Mouse (Mus musculus) heart, adult 9 months (tissue): ENCODE measurements at regions not wholly inside any gene's neighbourhood (a gene's known extent, or its start where the extent isn't known, plus 50 kb on each side); places are given as distances from the start of the nearest gene placed in this dataset.
"Not testable (repeated sequence)": the region's sequence is repeated elsewhere in the genome, so short reads cannot be mapped to it uniquely, and the experiment has no call there.

Source experiments
- DNase-seq, 2 experiments: peaks; one replicate each; pipeline ENCODE4 v3.0.0; 2022; ENCODE audit warnings: low spot score in 2 of 2

DNA sequence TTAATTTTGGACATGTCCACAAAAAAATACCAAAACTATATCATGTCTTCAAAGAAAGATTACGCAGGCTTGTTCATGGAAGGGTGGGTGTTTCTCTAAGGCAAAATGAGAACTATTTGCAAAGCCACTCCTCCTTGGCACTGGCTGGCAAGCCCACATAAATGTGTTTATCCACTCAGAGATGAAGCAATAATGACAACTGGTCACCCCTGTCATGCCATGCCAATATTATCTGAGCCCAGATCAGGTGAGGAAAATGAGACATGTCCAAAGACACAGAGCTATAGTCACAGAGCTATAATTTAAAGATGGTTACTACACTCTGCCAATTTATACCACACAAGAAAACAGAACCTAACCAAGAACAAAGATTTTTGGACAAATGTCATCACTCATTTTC lies 227.0 kb upstream of the Zfp703 start:
- DNase-seq: no peak

DNA sequence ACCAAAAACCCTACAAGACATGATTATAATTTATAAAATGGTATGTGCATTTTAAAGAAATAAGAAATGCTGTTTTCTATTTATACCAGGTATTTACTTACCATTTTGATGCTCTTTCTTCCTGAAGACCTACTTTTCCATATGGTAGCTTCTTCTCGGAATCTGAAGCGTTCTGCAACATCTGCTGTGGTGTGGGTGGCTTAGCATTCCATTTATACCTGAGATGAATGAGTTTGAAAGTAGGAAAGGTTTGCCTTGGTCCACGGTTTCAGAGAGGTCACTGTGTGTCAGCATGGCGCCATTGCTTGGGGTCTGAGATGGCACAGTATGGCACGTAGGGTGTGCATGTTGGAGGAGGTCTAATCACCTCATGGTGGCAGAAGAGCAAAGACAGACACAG lies 225.5 kb upstream of the Zfp703 start:
- DNase-seq: no peak

DNA sequence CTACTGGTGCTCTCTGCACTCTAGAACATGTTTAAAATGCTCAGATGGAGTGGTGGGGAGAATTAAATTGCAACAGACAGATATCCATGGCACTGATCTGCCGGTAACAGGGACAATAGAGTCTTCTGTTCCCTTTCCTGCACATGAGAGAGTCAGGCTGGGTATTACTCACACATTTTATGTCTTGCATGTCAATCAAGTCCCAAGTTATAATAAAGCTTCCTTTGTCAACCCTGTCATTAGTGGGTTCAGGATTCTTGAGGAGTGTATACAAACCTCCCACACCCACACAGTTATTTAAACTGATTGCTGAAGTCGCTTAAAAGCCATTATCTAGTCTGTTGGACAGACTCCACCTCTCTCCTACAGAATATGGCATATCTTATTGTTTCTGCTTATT lies 220.7 kb upstream of the Zfp703 start:
- DNase-seq: no peak

DNA sequence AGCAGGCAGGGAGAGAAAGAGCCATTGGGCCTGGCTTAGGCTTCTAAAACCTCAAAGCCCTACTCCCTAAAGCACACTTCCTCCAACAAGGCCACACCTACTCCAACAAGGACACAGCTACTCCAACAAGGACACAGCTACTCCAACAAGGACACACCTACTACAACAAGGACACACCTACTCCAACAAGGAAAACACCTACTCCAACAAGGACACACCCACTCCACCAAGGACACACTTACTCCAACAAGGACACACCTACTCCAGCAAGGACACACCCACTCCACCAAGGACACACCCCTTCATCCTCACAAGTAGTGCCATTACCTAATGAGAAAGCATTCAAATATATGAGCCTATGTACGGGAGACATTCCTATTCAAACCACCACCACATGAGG lies 216.4 kb upstream of the Zfp703 start:
- no peak for DNase-seq

DNA sequence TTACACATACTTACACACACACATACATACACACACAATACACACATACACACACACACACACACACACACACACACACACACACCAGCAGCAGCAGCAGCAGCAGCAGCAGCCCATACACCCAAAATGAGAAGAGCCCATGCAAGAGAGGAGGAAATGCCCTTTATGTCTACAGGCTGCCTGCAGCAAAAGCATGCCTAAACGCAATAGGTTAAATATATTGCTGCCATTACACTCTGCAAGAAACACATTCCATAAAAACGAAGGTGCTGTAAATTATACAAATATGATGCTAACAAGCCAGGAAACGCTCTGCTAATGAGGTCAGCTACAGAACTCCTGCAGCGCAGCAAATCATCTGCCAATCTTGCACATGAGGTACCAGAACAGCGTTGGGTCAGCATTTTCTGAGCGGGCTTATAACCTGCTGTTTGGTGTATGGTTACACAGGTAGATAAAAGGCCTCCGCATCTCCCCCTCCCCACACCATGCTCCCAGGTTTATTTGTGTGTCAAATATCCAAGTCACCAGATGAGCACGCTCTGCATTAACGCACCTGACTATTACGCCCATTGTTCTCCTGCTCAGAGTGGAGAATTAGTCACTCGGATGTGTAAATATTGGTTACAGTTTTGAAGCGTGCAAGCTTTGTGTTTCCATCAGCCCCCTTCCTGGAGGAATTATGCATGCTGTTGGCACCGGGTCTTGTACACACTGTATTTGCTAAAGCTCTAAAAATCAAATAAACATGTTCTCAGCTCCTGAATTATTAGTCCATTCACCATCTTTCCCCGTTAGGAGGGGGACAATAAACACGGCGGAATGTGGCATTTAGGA lies 214.0 kb upstream of the Zfp703 start:
- DNase-seq: no peak

DNA sequence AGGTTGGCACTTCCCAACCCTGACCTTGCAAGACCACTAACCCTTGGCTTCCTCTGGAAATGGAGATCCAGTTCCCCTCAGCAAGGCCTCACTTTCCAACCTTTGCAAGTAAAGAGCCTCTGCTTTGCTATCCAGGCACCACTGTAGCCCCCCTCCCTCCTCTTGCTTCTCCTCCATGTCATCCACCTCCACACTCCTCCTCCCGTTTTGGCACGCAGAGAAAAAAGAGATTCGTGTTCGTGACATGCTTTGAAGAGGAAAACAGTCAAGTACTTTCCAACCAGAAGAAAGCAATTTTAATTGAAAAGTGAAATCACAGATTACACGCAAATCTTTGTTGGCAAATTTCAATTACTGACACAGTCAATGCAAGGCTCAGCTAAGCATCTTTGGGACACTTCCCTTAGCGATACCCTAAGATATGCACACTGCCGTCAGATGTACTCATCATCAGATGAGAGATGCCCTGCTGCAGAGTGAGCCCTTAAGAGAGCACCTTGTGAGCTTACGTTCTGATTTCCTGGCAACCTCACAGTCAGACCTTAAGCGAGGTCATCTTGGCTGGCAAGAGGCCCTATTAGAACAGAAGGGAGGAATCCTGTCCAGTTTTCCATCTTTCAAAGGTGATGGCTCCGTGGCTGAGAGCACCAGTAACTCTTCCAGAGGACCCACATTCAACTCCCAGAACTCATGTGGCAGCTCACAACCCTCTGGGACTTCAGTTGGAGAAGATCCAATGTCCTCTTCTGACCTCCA lies 208.5 kb upstream of the Zfp703 start:
- no peak for DNase-seq

DNA sequence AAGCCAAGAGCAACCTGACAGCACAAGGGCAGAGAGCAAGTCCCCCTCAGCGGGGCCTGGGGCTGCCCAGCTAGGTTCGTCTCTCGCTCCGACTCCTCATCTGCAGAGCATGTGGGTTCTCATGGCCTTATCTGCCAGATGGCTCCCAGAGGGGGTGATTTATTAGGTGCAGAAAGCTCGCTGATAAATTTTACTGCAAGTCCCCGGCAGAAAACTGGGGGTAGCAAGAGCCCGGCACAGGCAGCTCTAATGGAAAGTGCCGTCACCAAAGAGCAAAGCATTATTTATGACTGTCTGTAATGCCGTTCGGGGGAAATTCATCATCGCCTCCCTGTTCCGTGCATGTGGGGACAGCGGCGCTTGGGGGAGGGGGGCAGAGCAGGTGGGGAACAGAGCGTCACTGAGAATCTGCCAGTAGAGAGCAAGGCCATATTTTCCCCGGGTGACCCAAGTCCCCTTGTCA lies 206.7 kb upstream of the Zfp703 start:
- peak; percentile 26 to 32 for DNase-seq

DNA sequence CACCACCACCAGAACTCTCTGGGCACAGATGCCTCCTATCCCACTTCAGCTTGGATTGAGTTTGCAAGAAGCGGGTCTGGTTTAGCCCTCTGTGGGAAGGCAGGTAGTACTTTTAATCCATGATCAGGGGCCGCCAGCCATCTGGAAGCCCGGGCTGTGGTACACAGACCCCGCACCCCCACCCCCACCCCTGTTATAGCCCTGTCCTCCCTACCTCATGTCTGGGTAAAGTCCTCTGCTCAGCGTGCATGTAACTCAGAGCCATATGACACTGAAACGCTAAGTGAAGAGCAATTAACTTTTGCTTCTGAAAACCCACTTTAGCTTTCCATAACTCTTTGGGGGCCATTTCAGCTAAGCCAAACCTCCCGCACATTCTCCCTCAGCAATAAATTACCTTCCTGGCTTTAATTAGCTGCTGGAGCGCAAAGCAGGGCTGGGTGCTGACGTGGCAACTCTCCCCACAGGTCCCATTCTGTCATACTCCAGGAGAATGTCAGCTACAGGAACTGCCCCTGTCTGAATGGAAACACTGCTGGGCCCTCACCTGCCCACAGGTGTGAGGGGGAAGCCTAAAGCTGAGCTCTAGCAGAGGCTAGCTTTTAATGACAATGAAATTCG lies 198.1 kb upstream of the Zfp703 start:
- DNase-seq: no peak

DNA sequence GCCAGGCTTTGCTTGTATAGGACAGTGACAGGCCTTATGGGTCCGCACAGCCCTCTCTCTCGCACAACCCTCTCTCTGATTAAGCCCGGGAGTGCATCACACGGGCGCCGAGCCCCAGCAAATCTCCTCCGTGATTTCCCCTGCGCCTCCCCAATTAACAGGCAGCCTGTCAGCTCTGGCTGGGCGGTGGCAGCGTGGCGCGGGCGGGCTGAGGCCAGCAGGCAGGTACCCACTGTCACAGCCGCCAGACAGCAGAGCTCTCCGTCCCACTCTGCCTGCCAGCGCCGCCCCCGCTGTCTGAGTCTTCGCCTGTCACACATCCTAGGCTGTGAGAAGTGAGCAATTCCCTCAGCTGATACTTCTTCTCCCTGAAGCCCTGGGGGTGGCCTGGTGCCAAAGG lies 196.6 kb upstream of the Zfp703 start:
- no peak for DNase-seq

DNA sequence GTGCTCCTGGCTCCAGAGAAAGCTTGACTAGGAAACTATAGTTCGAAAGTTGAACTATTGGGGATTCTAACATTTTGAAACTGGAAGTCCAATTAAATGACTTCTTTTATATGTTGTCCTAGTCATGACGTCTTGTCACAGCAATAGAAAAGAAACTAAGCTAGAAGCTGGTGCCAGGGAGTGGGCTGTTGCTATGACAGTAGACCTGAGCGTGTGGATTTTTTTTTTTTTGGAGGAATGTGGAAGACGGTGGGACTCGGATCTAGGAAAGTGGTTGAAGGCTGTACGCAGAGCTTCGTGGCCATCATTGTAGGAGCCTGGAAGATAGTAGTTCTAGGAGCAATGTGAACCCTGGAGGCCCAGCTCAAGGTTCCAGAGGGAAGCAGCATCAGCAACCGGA lies 194.2 kb upstream of the Zfp703 start:
- not testable (repeated sequence) for DNase-seq

DNA sequence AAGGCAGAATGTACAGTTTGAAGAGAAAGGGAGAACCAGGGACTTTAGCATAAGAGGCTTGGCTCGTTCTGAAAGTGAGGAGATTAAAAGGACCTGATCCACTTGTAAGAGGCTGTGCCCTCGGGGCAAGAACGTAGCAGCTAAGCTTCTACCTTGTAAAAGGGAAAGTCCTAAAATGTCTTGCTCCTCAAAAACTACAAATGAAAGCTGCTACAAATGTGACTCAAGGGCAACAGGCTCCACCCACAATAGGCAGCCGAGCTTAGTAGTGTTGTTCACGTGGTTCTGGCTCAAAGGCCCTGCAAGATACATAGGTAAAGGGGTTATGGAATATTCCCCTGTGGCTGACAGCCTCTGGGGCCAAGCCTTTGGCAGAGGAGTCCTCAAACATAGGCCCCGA lies 192.7 kb upstream of the Zfp703 start:
- no peak for DNase-seq

DNA sequence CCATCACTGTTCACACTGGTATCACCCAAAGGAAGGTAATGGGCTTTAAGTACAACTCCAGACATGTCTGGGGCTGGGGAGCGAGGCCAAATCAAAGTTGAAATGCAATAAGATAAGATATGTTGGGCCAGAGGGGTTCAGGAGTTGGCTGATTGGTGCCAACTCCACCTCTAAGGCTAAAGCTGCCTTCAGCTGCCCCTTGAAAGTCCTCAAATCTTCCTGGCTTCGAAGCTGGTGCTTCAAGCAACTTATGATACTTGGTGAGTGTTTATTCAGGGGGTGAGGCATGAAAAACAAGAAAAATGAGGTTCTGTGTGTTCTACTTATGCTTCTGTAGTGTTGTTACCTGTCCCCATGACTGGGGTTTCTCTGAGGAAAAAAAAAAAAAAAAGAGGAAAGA lies 185.3 kb upstream of the Zfp703 start:
- DNase-seq: no peak

DNA sequence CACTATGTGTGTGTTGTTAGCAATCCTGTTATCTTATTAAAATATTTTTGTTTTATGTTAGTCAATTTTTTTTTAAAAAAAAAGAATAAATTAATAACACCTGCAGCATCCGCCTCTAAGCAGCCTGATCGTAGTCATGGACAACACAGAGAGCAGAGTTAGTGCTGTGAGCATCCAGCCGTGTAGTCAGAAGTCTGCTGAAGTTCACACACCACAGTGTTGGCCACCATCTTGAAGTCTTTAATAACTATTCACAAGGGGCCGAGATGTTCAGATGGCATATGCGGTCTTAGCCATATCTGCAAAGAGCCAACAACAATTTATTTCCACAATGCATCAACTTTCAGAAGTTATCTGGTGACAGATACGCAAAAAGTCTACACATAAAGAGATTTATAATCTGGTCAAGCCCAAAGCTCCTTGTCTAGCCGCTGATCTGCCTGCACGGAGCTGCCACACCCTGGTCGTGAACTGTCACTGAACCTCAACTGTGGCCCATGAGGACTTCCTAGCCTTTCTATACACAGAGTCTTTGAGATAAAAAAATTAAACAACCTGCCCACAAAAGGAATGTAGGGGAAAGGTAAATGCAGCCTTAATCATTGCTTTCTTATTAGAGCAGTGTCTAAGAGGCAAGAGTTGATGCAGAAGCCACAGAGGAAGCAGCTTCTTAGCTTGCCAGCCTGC lies 183.4 kb upstream of the Zfp703 start:
- no peak for DNase-seq

DNA sequence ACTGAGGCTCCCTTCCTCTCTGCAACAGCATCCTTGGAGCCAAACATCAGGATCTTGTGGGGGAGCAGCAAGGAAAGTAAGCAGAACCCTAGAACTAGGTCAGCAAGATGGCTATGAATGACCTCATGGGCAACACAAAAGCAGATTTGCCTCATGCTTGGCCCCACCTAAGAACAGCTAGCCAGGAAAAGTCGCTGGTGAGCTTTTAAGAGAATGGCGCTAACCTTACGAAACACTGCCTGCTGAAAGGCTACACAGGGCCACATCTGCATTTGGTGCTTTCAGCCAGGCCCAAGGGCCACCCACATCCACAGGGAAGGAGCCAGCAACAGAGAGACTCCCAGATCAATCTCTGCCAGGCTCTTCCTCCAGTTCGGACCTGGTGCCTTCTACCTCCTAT lies 182.7 kb upstream of the Zfp703 start:
- DNase-seq: no peak

DNA sequence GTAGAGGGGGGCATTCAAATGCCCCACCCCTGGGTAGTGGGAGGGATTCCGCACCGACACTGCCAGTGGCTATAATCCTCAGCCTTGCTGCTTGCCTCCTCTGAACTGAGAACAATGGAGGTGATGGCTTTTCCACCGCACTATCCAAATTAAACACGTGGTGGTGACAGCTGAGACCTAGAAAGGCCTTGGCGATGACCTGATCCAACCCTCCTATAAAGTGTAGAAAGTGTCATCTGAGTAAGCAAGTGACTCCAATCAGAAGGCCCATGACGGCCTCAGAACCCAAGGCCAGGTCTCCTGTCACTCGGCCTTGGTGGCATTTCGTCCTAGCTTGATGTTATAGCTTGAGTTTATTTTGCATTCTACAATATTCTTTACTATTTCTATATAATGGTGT lies 181.5 kb upstream of the Zfp703 start:
- no peak for DNase-seq

DNA sequence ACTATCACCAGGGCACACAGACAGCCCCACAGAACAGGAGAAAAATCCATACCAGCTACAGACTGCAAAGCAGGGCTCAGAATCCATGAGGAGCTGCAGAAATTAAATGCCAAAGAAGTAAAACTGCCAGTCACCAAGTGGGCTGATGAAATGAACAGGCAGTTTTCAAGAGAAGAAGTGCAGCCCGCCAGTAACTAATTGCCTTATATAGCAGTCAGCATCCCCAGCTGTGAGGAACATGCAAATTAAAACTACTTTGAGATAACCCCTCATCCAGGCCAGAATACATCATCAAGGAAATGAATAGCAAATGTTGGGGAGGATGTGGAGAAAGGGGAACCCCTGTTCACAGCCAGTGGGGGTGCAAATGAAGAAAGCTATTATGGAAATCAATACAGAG lies 177.3 kb upstream of the Zfp703 start:
- DNase-seq: no peak

DNA sequence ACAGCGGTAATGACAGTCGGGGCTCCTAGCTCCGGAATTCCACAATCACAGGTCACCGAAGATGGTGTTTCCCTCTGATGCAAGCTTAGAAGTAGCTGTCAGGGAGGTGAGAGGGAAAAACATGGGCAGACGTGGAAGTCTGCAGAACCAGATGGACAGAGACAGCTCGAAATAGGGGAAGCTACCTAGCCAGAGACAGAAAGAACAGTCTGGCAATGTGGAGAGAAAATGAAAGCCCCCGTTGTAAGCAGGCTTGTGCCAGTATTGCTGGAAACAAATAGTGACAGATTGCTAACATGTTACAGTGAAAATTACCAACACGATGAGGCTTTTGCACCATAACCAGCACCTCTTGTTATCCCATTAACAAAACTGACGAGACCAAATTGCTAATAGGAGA lies 173.0 kb upstream of the Zfp703 start:
- DNase-seq: no peak

DNA sequence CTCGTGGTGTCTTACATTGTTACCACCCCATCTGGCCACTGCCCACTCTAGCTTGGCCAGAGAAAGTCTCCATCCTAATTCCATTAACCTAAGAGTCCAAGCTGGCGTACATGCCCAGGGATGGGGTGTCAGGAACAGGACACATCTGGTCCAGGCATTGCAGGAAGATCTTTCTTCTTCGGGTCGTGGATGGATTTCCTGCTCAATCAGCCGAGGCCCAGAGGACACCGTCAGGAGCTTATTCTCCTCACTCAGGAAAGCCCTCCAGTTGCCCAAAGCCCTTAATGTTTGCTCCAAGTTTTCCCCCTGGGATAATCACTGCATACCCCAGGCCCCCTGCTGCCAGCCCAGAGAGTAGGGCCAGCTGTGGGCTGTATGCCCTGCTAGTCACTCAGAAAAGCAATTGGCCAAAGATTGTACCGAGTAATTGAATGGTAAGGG lies 172.2 kb upstream of the Zfp703 start:
- DNase-seq: peak in 1 of 2 experiments; percentile 34

DNA sequence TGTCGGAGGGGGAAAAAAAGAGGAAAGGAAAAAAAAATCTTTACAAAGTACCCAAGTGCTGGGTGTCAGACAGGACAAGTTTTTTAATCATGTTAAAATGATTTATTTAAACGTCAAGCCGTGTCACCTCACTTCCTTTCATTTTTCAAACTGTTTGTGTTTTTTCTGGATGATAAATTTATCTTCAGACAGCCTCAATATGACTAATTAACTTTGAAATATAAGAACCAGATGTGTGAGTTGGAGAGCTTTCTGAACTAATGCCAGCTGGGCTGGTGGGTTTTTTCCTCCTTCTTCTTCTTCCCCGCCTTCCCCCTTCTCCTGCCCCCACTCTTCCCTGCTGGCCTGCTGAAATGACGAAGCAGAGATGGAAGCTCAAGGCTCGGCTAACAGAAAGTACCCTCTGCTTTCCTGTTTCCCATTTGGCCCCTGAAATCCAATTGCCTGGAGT lies 171.7 kb upstream of the Zfp703 start:
- peak in 1 of 2 experiments; percentile 44 for DNase-seq

DNA sequence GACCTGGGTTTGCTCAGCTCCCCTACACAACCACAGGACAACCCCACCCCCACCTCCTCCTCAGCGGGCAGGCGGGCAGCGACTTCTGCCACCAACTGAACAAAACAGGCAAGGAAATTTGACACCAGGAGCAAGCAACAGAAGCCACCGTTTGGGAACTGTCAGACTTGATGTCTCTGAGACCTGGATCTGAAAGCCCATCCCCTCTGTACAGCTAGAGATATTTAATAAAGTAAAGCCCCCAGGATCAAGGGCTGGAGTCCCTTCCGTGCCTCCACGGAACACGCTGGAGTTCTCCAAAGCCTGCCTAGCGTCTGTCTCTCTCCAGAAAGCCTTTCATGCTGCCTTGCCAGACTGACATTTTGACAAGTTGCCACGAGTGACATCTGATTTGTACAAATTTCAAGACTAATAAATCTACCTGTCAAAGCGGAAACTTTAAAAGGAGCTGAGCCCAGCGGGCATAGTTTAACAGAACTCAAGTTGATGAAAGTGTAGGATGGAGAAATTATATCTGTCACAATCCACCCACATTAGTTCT lies 168.9 kb upstream of the Zfp703 start:
- no peak for DNase-seq

DNA sequence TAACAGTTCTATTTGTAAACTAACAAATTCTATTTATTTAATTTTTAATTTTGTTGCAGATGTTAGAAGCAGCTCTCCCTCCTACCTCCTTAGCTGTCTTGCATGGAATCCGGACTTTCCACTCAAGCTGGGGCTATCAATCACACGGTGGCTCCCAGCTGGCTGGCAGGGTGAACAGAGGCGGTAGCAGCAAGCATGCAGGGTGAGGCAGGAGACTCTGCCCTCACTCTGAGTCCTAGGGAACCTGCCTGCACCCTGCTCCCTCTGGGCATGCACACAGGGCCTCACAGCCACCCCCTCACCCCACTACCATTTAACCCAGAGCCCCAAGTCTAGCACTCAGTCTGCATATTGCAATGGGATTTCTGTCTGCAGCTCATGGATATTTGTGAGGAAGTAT lies 168.4 kb upstream of the Zfp703 start:
- no peak for DNase-seq

DNA sequence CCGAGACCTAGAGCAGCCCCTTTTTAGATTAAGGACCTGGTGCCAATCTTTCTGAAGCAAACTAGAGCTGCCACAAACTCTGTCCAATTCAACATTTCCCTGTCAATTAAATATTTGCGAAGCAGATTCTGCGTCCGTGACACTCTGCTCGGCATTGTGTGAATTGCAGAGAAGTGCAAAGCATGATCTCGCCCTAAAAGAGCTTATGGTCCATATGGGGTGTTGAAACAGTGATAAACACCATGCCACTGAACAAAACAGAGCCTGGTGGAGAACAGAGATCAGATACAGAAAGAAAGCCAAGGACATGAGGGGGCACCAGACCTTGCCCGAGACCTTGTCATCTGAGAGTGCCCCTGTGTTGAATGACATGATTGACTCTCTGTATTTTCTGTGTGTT lies 167.2 kb upstream of the Zfp703 start:
- no peak for DNase-seq
